Mouse (Mus musculus): Measurements from ENCODE around the gene Shb.

The Shb gene

DNA sequence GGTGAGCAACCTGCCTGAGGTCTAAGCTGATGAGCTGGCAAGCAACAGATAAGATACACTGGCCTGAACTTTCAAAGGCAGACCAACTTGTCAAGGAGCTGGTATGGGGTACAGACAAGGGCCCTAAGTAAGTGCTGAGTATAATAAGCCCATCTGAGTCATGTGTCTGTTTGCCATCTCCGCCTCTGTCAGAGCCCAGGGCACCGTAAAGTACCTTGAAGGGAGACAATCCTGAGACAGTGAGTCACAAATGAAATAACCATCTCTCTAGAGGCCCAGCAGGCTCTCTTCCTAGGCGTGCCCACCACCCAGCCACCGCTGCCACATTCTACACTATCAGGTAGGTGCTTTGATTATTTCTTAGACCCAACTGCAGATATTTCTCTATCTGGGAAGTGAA is 77.3 kb downstream of the Shb start:
- no peak for DNase-seq (ENCODE audit: low read depth, low spot score)

DNA sequence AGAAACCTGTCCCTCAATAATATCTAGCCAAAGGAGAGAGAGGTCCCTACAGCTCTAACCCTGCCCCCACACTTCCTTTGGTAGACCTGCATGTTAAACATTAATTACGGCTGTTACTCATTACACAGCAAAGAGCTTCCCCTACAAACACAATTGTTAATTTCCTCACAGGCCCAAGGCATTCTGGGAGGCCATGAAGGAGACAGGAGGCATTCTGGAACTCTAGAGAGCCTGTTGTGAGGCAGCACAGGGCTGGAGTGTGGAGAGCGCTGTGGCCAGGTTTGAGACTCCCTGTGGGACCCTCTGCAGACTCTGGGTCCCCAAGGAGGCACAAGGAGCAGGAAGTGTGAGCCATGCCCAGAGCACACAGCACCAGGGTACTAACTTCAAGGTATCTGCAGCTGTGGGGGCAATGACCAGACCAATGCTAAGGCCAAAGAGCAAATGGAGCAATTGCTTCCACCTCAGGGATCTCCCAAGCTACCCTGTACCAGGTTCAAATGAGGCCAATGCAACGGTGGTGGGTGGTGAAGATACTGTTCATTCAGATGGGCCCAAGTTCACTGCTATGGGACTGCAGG is 78.9 kb downstream of the Shb start:
- DNase-seq (ENCODE audit: low read depth, low spot score): no peak

DNA sequence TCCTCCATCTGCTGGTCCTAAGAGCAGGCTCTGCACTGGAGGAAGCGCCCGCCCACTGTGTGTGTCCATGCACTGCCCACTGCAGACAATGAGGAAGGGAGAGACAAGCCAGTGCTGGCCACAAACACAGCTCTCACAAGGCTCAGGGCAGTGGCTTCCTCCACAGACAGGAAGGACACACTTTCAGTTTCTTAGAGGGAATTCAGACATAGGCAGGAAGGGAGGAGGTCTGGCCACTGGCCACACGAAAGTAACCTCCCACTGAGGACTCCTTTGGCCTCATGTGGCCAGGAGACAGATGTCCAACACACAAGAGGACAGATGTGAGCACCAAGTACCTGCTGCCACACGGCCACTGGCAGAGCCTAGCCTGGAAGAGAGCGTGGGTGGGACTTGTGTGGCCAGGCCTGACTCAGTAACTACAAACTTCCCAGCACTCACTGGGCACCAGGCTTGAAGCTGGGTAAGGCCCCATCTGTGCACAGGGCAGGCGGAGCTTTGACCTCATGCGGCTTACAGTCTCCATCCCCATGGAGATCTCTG is 79.6 kb downstream of the Shb start:
- DNase-seq (ENCODE audit: low read depth, low spot score): no peak

DNA sequence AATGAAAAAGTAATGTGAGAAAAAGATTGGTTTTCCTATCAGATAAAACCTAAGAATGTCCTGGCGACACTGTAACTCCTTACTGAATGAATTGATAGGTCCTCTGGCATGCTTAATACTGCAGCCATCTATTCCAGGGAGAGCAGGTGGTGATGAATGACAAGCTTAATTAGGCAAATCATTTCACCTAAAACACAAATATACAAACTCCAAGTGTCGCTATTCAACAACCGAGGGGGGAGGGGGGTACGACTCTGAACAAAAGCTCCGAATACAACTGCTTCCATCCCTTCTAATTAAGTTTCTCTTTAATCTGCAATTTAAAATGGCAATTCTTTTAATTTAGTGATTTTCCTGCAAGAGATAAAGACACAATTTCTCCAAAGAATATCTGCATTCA is 83.3 kb downstream of the Shb start:
- no peak for DNase-seq (ENCODE audit: low read depth, low spot score)

DNA sequence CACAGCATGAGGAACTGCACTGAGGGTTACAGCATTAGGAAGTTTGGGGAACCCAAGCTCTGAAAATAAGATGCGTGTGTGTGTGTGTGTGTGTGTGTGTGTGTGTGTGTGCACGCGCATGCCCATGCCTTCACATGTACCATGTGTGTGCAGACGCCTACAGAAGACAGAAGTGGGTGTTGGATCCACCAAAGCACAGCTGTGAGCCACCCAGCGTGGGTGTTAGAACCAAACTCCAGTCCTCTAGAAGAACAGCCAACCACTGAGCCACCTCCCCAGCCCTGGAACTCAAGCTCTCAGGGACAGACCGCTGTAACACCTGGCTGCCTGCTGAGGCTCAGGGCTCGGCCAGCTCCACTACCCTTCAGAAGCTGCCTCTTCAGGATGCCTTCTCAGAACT is 83.8 kb downstream of the Shb start:
- no peak for DNase-seq (ENCODE audit: low read depth, low spot score)

DNA sequence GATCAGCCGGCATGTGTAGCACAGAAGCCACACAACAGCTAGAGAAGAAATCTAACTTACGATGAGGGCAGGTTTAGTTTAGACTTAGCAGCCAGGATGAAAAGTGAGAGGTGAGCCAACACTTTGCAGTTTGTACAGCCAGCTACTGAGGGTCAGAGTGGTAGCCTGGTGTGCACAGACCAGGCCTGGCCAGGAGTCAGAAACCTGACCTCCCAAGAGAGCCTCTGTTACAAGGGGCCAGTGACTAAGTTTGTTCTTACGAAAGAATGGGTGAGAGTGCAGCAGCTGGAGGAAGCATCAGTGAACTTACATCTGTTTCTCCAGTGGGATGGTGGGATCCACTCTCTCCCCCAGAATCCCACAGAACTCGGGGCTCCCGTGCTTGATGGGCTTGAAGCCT is 85.1 kb downstream of the Shb start:
- DNase-seq (ENCODE audit: low read depth, low spot score): no peak

DNA sequence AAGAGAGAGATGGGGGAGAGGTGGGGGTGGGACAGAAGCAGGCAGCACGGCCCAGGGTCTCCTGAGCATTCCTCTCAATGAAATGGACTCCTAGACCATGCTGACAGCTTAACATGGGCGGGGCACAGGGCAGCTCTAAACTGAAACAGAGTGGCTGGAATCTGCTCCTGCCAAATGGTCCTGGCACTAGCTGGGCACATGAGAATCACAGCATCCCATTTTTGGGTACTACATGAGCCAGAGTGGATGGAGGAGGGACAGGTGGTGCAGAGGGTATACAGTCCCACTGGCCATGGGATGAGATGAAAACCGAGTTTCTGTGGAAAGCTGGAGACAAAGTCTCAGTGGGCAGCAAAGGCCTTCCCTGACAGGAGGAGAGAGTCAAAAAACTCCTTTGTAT is 87.0 kb downstream of the Shb start:
- DNase-seq (ENCODE audit: low read depth, low spot score): no peak

DNA sequence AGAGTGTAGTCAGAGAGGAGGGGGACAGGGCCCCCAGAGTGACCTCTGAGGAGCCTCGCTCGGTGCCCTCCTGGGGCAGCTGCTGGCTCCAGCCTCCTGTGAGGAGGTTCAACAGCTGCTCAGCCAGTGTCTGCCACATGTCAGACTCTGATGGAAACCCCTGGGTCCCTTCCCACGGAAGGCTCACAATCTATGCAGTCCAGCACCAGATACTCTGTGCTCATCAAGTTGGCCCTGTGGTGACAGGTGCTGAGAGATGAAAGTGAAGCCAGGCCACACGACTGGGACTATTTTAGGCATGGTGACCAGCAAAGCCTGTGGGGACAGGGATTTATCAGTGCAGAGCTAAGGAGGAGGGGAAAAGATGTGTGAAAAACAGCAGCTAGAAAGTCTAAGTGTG is 87.5 kb downstream of the Shb start:
- DNase-seq (ENCODE audit: low read depth, low spot score): no peak

DNA sequence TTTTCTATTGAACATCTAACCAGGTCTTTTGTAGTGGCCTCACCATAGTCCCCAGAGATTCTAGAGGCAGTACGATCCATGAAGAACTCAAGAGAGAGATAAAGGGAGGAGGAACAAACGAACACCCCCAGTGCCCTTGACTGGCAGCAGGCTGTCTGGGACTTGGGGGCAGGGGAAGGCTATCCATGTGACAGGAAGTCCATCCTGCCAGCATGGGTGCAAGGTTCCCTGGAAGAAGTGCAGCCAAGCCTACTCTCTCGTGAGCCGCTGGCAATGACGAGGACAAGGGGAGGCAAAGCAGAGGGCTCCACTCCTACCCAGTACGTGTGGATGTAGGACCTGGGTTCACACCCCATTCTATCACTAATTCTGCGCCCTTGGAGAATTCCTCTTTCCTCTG is 88.6 kb downstream of the Shb start:
- no peak for DNase-seq (ENCODE audit: low read depth, low spot score)

DNA sequence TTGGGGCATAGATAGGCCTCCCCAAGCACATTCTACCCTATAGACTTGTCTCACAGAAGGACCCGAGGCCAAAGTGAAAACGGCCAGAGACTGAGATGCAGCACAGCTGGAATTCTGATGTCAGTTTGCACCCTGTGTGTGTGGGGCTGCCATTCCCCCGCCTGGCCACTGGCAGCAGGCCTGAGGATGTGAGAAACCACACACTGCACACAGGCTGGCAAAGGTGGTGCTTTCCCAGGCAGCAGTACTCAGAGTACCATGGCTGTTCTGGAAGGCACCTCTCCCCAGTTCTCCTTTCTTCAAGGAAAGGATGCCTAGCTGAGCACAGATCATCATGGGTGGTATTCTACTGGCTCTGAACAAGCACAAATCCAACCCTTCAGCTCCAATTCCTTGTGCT is 90.0 kb downstream of the Shb start:
- no peak for DNase-seq (ENCODE audit: low read depth, low spot score)

DNA sequence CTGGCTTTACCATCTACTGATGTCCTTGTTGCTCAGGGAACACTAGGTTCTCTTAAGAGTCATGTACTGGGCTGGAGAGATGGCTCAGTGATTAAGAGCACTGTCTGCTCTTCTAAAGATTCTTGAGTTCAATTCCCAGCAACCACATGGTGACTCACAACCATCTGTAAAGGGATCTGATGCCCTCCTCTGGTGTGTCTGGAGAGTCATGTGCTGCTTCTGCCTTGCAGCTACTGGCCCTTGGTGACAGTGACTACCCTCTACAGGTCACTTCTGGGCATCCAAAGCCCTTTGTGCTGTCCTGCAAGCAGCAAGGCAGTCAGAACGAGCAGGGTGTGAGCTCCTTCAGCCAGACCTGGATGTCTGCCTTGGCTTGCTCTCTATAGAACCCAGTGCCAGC is 90.5 kb downstream of the Shb start:
- no peak for DNase-seq (ENCODE audit: low read depth, low spot score)

DNA sequence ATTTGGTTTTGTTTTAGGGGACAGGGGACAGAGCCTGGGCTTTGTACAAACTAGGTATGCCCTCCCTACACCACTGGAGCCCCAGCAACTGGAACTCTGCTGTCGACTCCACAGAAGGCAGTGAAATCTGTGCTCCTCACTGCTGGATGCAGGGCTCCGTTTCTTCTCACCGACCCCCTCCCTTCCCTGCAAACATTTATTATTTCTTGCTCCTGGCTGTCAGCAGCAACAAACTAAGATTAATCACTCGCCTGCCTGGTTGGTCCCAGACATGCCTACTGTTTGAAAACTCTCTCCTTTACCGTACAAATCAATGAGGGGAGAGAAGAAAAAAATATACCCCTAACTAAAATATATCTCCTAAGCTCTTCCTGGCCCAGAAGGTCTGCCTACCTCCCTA is 93.0 kb downstream of the Shb start:
- DNase-seq (ENCODE audit: low read depth, low spot score): no peak

DNA sequence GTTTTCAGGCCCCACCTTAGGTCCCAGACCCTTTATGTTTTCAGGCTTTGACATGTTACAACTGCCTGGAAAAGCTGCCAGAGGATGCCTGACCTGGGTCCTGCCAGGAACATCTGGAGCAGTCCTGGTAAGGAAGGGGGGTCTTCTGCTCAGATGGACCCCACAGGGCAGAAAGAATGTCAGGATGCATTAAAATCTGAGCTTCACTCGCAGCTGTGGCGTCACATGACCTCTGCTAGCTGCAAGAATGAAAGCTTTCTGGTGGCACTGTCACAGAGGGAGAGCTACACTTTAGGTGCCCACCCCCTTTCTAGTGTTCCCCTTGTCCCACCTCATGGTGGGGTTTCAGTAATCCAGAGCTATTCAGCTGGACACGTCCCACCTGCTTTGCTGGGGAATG is 95.3 kb downstream of the Shb start:
- no peak for DNase-seq (ENCODE audit: low read depth, low spot score)

DNA sequence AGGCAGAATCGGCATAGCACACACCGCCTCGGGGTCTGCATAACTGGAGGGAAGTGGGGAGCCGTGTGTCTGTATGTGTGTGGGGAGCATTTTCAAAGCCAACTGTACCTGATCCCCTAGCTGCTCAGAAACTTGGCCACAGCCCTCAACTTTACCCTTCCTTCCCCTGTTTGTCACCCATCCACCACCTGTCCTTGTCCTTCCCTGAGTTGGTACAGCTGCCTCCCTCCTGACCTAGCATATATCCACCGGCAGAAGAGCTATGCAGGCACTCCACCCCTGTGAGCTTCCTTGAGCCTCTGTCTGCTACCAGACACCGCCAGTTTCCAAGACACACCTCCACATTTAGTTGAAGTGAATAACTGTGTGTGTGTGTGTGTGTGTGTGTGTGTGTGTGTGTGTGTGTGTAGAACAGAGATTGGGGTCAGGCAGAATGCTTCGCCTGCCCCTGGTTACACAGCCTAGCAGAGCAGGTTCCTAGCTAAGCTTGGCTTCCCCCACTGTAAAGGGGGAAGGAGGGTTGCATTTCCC is 95.8 kb downstream of the Shb start:
- DNase-seq (ENCODE audit: low read depth, low spot score): no peak

DNA sequence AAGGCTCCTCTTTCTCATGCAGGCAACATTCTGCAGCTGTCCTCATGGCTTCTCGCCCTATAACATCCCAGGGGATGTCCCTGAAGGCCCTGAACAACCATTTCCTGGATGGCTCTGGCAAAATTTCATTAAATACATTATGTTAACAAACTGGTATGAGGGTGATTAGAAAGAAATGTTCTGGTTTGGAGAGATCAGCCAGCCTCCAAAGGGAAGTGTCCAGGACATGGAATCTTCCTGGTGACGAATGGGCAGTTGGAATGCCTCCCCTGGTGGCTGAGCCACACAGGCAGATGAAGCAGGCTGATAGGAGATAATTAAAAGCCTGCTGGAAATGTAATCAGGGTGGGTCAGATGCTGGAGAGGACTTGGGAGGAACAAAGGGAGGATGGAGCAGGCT is 96.4 kb downstream of the Shb start:
- no peak for DNase-seq (ENCODE audit: low read depth, low spot score)

DNA sequence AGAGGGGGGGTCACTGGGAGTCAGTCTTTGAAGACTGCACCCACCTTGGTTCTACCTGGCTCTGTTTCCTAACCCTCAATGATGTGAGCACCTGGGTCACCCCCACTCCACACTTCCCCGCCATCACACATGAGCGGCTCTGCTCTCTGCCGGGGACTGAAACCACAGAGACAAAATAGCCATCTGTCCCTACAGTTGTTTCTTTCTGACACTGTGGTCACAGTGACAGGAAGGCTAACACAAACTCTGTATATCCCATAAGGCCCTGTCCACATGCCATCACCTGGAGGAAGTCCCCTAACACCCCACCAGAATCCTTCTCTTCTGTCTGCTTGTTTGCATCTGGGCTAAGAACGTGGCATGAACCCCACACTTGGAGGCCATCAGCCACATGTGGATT is 97.6 kb downstream of the Shb start:
- no peak for DNase-seq (ENCODE audit: low read depth, low spot score)

DNA sequence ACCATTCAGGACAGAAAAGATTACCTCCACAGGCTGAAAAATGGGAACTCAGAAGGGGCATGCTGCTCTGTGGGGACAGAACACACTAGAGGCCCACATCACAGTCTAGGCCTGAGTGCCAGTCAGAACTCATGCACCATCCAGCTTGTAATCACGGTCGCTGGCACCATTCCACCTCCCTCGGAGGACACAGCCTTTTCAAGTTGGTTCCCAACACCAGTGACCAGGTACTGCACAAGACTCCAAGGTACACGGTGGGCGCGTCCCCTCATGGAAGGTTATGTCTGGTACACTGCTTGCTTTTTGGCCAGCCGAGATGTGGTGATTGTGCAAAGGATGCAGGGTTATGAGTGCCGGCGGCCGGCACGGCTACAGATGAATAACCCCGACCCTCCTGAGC is 98.2 kb downstream of the Shb start:
- no peak for DNase-seq (ENCODE audit: low read depth, low spot score)

DNA sequence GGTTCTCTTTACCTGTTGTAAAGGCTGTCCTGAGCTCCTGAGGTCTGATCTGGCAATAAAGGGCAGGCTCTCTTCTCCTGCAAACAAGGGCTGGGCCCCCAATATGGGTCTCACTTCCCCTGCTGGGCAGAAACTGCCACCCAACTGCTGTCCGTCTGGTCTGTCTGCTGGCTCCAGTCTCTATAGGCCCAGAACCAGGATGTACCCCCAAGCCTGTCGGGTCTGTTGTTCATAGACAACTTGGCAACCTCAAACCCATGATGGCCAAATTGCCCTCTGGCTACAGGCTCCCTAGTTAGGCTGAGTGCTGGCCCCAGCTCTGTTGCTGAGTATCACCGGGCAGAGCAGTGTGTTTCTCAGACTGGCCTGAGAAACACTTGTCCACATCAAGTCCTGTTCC is 100.5 kb downstream of the Shb start:
- DNase-seq (ENCODE audit: low read depth, low spot score): no peak

DNA sequence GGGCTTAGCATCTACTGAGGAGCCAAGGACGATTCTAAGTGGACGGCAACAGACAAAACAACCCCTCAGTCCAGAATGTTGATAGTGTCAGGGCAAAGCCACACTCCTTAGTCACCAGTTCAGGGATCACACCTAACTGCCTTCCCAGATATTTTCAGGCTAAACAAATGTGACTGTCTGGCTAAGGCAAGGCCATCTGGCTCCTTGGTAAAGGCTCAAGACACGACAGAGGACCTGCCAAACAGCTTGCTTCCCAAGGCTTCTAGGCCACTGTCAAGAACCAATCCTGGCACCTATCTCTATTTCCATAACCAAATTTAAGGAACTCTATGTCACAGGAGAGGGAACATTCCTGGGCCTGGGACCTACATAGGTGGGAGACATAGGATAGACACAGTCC is 101.0 kb downstream of the Shb start:
- DNase-seq (ENCODE audit: low read depth, low spot score): no peak

DNA sequence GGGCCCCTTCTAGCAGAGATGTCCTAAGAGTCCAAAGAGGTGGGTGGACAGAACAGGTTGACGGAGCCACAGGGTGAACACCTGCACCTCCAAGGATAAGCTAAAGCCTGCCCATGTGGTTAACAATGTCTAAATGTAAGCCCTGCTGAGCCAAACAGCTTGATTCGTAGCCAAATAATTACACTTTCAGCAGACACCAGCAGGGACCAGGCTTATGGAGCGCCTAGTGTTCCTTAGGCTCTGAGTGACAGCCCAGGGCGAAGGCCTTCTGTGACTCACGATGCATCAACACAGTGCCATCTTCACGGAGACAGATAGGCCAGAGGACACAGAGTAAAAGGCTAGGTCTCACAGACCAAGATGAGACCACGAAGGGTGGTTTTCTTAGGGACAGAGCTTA is 102.8 kb downstream of the Shb start:
- no peak for DNase-seq (ENCODE audit: low read depth, low spot score)

DNA sequence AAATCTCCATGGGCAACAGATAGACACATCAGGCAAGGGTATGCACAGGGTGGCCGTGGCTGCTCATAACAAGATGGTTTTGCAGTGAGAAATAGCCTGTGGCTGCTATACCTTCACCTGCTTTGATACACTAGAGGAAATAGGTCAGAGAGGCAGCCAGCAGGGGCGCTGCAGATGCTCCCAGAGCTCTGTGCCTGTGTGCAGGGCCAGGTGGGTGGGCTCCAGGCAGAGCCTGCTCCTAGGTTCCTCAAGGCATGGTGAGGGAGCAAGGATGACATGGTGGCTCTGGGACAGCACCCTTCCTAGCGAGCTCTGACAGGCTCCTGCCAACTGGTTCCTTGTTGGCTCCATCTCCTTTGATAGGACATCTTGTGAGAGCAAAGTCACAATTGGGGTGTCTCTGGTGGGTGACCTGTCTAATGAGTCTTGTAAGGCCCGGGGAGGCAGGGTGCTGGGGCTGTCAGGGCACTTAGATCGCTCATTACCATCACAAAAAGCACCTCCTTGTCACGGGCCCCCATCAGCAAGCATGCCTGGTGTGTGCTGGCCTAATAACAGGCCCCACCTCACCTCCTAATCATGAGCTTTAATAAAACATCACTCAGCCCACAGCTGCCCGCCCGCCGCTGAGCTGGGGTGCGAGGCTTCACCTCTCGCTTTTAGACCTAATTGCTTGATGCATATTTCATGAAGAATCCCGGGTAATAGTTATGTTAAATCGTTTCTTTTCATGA is 105.4 kb downstream of the Shb start:
- DNase-seq (ENCODE audit: low read depth, low spot score): no peak

DNA sequence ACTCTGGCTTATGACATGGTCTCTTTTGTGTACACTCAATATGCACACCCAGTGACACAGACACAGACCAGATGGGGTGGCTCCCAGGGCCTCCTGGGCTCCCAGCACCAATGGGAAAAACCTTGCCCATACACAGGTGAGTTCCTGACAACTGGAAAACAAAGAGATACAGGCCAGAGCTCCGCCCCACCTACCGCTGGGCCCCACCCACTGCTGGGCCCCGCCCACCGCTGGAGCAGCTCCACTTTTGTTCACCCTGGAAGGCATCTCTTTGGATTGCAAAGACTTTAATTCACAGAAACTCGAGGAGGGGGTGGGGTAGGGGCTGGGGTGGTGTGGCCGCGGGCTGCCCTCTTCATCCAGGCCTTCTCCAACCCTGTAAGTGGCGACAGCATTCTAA is 108.9 kb downstream of the Shb start:
- no peak for DNase-seq (ENCODE audit: low read depth, low spot score)

DNA sequence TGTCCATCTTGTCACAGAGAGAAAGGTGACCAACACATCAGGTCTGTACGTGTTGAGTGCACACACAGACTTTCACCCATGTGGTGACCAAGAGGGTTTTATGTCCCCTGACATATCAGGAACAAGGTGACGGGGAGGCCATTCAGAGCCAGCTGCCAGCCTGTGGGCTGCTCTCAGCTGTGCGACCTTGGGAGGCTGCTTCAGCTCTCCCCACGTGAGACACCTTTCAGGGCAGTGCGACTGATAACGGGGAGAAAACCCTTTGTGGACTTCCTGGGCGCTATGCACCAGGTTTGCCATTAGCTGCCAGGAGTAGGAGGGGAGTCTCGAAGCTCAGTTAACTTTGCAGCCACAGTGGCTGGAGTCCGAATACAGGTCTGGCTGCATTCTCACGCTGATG is 109.6 kb downstream of the Shb start:
- no peak for DNase-seq (ENCODE audit: low read depth, low spot score)
